Mouse (Mus musculus) megakaryocyte, embryonic 14.5 days (primary cell): ENCODE results near the gene Pde7b.

Source experiments
- FLI1 ChIP-seq: IDR thresholded peaks from 2 replicates; pipeline ENCODE4 v1.6.1; 2012; ENCODE audit warnings: low read length, inconsistent platforms, mixed read lengths
- GATA1 ChIP-seq: IDR thresholded peaks from 3 replicates; pipeline ENCODE4 v1.6.1; 2012; ENCODE audit warnings: mixed read lengths, low read length, inconsistent platforms, borderline replicate concordance

DNA sequence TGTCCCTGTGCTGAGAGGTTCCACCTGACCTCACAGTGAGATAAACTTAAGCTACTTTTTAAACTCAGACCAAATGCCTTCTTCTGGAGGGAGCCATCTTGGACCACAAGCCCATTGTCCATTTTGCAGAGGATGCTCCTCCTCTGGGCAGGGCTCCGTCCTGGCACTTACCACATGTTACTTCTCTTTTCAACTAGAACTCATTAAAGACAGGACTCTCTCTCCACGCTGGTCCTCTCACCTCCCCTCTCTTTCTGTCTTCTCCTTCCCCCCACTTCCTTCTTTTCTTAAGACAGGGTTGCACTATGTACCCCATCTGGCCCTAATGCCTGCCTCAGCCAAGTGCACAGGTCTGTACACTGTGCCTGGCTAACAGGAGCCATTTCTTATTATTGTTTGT lies 217.8 kb downstream of the Pde7b start:
- TF ChIP-seq GATA1 (no peak), FLI1 (no peak)
